In the genomic region with DNA sequence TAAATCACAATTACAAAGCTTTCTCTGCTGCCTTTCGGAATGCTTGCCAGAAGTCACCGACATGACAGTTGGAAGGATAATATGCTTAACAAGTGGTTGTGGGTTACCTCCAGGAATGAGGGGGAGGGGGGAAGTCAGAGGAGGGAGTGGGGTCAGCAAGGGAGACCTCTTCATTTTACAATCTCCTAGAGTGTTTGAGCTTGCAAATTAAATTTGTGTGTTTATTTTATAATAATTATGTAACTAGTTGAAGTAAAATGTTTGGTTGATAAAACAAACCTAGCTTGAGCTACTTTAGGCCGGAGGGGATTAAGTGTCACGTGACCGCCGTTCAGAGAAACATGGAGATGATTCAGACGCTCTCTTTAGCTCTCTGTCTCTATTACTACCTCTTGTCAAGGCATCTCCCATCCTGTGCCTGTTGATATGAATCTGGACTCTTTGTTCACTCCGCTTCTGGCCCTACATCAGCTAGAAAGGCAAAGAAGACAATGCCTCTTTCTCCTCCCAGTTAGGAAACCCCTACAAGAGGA, we compare ENCODE assay signal across 28 mouse cellular contexts.
DNase-seq lines count a peak whose midpoint lies in the region; ATAC-seq lines count a peak whose summit lies in the region.
"Had no signal": no experiment of that assay in that cellular context is flagged by ENCODE, and none has a peak within 500 bp of the region (broad histone marks: within the 10 kb centered on the region; RNA-seq: fewer than 3 reads in every experiment).

No protein-coding gene starts in this region.

- H3K4me3 ChIP-seq in intestine, embryonic 14.5 days (ENCODE audit: low read depth, low read length): no peak overlapping the region
- H3K4me3 ChIP-seq in intestine, embryonic 15.5 days (replicated peaks): no peak overlapping the region
- no peak overlapping the region for H3K4me3 ChIP-seq in midbrain, embryonic 11.5 days (ENCODE audit: low read depth, low read length)
- H3K4me3 ChIP-seq in midbrain, embryonic 13.5 days (replicated peaks): no peak overlapping the region
- H3K4me3 ChIP-seq: embryonic facial prominence, embryonic 12.5 days; hindbrain, embryonic 12.5 days; kidney, embryonic 15.5 days; limb, embryonic 15.5 days; liver, embryonic 13.5 days; midbrain, embryonic 12.5 days had no signal

- ATAC-seq in intestine, embryonic 14.5 days (replicated peaks; ENCODE audit: low FRiP score, low TSS enrichment, low read depth): peak; percentile 23; the same call in 1 of the 2 replicates
- no peak for ATAC-seq in intestine, embryonic 15.5 days
- ATAC-seq in midbrain, embryonic 11.5 days (ENCODE audit: low FRiP score): no peak
- ATAC-seq in midbrain, embryonic 13.5 days: no peak
- ATAC-seq: forebrain, embryonic 16.5 days; hindbrain, postnatal 0 days; intestine, postnatal 0 days had no signal

- WGBS in intestine, embryonic 14.5 days: 33% methylated on average over 8 of the region's 8 CpGs
- 47% methylated on average over 8 of the region's 8 CpGs for whole genome bisulfite sequencing in intestine, embryonic 15.5 days
- WGBS in midbrain, embryonic 11.5 days: 58% methylated on average over 8 of the region's 8 CpGs
- 56% methylated on average over 8 of the region's 8 CpGs for WGBS in midbrain, embryonic 13.5 days

- H3K36me3 ChIP-seq in intestine, embryonic 14.5 days (ENCODE audit: control insufficient read depth, insufficient read depth, low read length): no peaks in the 10 kb centered on the region
- no peaks in the 10 kb centered on the region for H3K36me3 ChIP-seq in intestine, embryonic 15.5 days
- H3K36me3 ChIP-seq in midbrain, embryonic 11.5 days (ENCODE audit: control insufficient read depth, insufficient read depth, low read length): no peaks in the 10 kb centered on the region
- H3K36me3 ChIP-seq in midbrain, embryonic 13.5 days: no peaks in the 10 kb centered on the region
- H3K36me3 ChIP-seq: embryonic facial prominence, embryonic 12.5 days; hindbrain, embryonic 12.5 days; kidney, embryonic 15.5 days; limb, embryonic 15.5 days; liver, embryonic 13.5 days; midbrain, embryonic 12.5 days had no signal

- H3K4me2 ChIP-seq in intestine, embryonic 14.5 days (ENCODE audit: low read length): no peak overlapping the region
- no peak overlapping the region for H3K4me2 ChIP-seq in intestine, embryonic 15.5 days (replicated peaks)
- H3K4me2 ChIP-seq in midbrain, embryonic 11.5 days: no peak overlapping the region
- no peak overlapping the region for H3K4me2 ChIP-seq in midbrain, embryonic 13.5 days (replicated peaks)
- H3K4me2 ChIP-seq: embryonic facial prominence, embryonic 12.5 days; hindbrain, embryonic 12.5 days; kidney, embryonic 15.5 days; limb, embryonic 15.5 days; liver, embryonic 13.5 days; midbrain, embryonic 12.5 days had no signal

- H3K27ac ChIP-seq in intestine, embryonic 14.5 days (ENCODE audit: low read depth): no peak overlapping the region
- H3K27ac ChIP-seq in intestine, embryonic 15.5 days: no peak overlapping the region
- no peak overlapping the region for H3K27ac ChIP-seq in midbrain, embryonic 11.5 days (ENCODE audit: low read depth, low read length)
- no peak overlapping the region for H3K27ac ChIP-seq in midbrain, embryonic 13.5 days
- H3K27ac ChIP-seq: embryonic facial prominence, embryonic 12.5 days; hindbrain, embryonic 12.5 days; hindbrain, postnatal 0 days; kidney, embryonic 15.5 days; limb, embryonic 15.5 days; liver, embryonic 13.5 days; midbrain, embryonic 12.5 days had no signal

- peaks cover 2% of the 10 kb centered on the region; the same call in 1 of the 2 replicates for H3K4me1 ChIP-seq in intestine, embryonic 14.5 days (replicated peaks; ENCODE audit: control insufficient read depth, insufficient read depth, low read length)
- H3K4me1 ChIP-seq in intestine, embryonic 15.5 days (replicated peaks): peaks cover 8% of the 10 kb centered on the region; the same call in 1 of the 2 replicates
- H3K4me1 ChIP-seq in midbrain, embryonic 11.5 days (ENCODE audit: control insufficient read depth, insufficient read depth, low read length): peaks cover 21% of the 10 kb centered on the region
- peaks cover 30% of the 10 kb centered on the region for H3K4me1 ChIP-seq in midbrain, embryonic 13.5 days (replicated peaks)
- H3K4me1 ChIP-seq: embryonic facial prominence, embryonic 12.5 days; liver, embryonic 13.5 days had no signal

- H3K9ac ChIP-seq in intestine, embryonic 14.5 days (ENCODE audit: low read length): no peak overlapping the region
- no peak overlapping the region for H3K9ac ChIP-seq in intestine, embryonic 15.5 days
- no peak overlapping the region for H3K9ac ChIP-seq in midbrain, embryonic 11.5 days (ENCODE audit: low read length)
- H3K9ac ChIP-seq in midbrain, embryonic 13.5 days (replicated peaks): no peak overlapping the region
- H3K9ac ChIP-seq: embryonic facial prominence, embryonic 12.5 days; hindbrain, embryonic 12.5 days; kidney, embryonic 15.5 days; limb, embryonic 15.5 days; liver, embryonic 13.5 days; midbrain, embryonic 12.5 days had no signal

- no peaks in the 10 kb centered on the region for H3K9me3 ChIP-seq in intestine, embryonic 14.5 days (ENCODE audit: control insufficient read depth, low read length)
- H3K9me3 ChIP-seq in intestine, embryonic 15.5 days: no peaks in the 10 kb centered on the region
- no peaks in the 10 kb centered on the region for H3K9me3 ChIP-seq in midbrain, embryonic 11.5 days (ENCODE audit: control insufficient read depth, low read length)
- no peaks in the 10 kb centered on the region for H3K9me3 ChIP-seq in midbrain, embryonic 13.5 days
- H3K9me3 ChIP-seq: embryonic facial prominence, embryonic 12.5 days; hindbrain, embryonic 12.5 days; kidney, embryonic 15.5 days; limb, embryonic 15.5 days; liver, embryonic 13.5 days; midbrain, embryonic 12.5 days had no signal

- peak; percentile 57 for DNase-seq in intestine, embryonic 14.5 days (ENCODE audit: low spot score)
- DNase-seq in midbrain, embryonic 11.5 days (ENCODE audit: low spot score, missing footprints): peak; percentile 82
- DNase-seq in fat pad, adult 2 months (ENCODE audit: extremely low read depth, low read depth, low spot score): peak; percentile 33
- no peak for DNase-seq in retina, embryonic 14.5 days (ENCODE audit: low spot score)
- DNase-seq: adrenal gland, adult 8-10 months; B cell, adult 2 months; cerebellum, adult 8-10 months; cerebellum, postnatal 36 days; heart, postnatal 14 days; kidney, postnatal 36 days; layer of hippocampus, postnatal 36 days; left cerebral cortex, postnatal 4 days; liver, embryonic 13.5 days; lung, adult 18-20 months; lung, postnatal 14 days; right cerebral cortex, adult 18-20 months; spleen, adult 18-20 months had no signal

- peaks cover 37% of the 10 kb centered on the region for H3K27me3 ChIP-seq in intestine, embryonic 14.5 days (replicated peaks; ENCODE audit: control insufficient read depth, insufficient read depth, low read length)
- H3K27me3 ChIP-seq in intestine, embryonic 15.5 days (replicated peaks): peaks cover 9% of the 10 kb centered on the region
- peaks cover 10% of the 10 kb centered on the region for H3K27me3 ChIP-seq in midbrain, embryonic 11.5 days (ENCODE audit: control insufficient read depth, insufficient read depth, low read length)
- peaks cover 68% of the 10 kb centered on the region for H3K27me3 ChIP-seq in midbrain, embryonic 13.5 days
- H3K27me3 ChIP-seq: CH12.LX had no signal
